Mouse (Mus musculus) midbrain, embryonic 13.5 days (tissue): ENCODE results near the gene Psap. TPM values are rescaled to one million over a fixed set of nuclear protein-coding genes. Genes with fewer than 3 reads are reported as not detected.

Source experiments
- ATAC-seq: fragments of 200-750 bp; cut with Nextera tagmentation; 2 replicates; pipeline ENCODE4 v1.8.0; 2017; ENCODE audit warnings: mild to moderate bottlenecking, moderate TSS enrichment, moderate library complexity
- H3K27ac ChIP-seq: fragments of 300-500 bp; sonication (generic); 2 replicates; pipeline ENCODE4 v1.5.1; 2015; ENCODE audit warnings: inconsistent platforms, mild to moderate bottlenecking, moderate library complexity
- H3K27me3 ChIP-seq: fragments of 300-500 bp; sonication (generic); 2 replicates; pipeline ENCODE4 v1.6.1; 2015; ENCODE audit warnings: mild to moderate bottlenecking, inconsistent platforms
- H3K36me3 ChIP-seq: fragments of 300-500 bp; sonication (generic); 2 replicates; pipeline ENCODE4 v1.6.1; 2015; ENCODE audit warnings: mild to moderate bottlenecking, inconsistent platforms
- H3K4me1 ChIP-seq: fragments of 300-500 bp; sonication (generic); replicated peaks from 2 replicates; pipeline ENCODE4 v1.6.1; 2015; ENCODE audit warnings: inconsistent platforms
- H3K4me2 ChIP-seq: fragments of 300-500 bp; sonication (generic); replicated peaks from 2 replicates; pipeline ENCODE4 v1.6.1; 2015; ENCODE audit warnings: moderate library complexity, mild to moderate bottlenecking, inconsistent platforms
- H3K4me3 ChIP-seq: fragments of 300-500 bp; sonication (generic); replicated peaks from 2 replicates; pipeline ENCODE4 v1.5.1; 2015; ENCODE audit warnings: mild to moderate bottlenecking, inconsistent platforms
- H3K9ac ChIP-seq: fragments of 300-500 bp; sonication (generic); replicated peaks from 2 replicates; pipeline ENCODE4 v1.6.1; 2015; ENCODE audit warnings: mild to moderate bottlenecking, inconsistent platforms
- H3K9me3 ChIP-seq: fragments of 300-500 bp; sonication (generic); 2 replicates; pipeline ENCODE4 v1.6.1; 2016; ENCODE audit warnings: mild to moderate bottlenecking, inconsistent platforms
- WGBS: fragments of 180-500 bp; shearing (Covaris S2); methylation state at CpG from one replicate; pipeline ENCODE4 v1.1.7; 2015; 5-methylcytosine and 5-hydroxymethylcytosine counted together
- polyA plus RNA-seq: library from polyadenylated mRNA; unstranded; fragments of >200 nt; fragmentation: Nextera tagmentation; extraction: Ambion mirVana; gene quantifications from 2 replicates; pipeline ENCODE4 v1.2.1, GENCODE M21; 2015

The Psap gene
- polyA plus RNA-seq, 1 experiment from 2014 or later, result 154 TPM

- no peaks in the 10 kb centered on the region for H3K36me3 ChIP-seq
- WGBS, result 31% methylated on average over 7 of the region's 7 CpGs
- H3K4me3 ChIP-seq, result no peak overlapping the region
- no peak overlapping the region for H3K4me2 ChIP-seq
- H3K27me3 ChIP-seq, result peaks cover 9% of the 10 kb centered on the region
- no peaks in the 10 kb centered on the region for H3K9me3 ChIP-seq
- H3K9ac ChIP-seq, result no peak overlapping the region
- peak overlapping the region; percentile 26; the same call in 1 of the 2 replicates for H3K27ac ChIP-seq
- ATAC-seq, result peak; percentile 27; the same call in 1 of the 2 replicates
- H3K4me1 ChIP-seq, result peaks cover 27% of the 10 kb centered on the region
These were observed 74.5 kb downstream of the Psap start for GRCm38 (mm10) chr10:60351761-60352455.

Other genes starting within 250 kb of the Psap start
- 51.8 TPM in 2 replicates for gene Spock2, start 171.4 kb upstream of the Psap start, polyA plus RNA-seq
- 1.3 and 1.7 TPM in 2 replicates for gene Chst3, start 58.4 kb upstream of the Psap start, polyA plus RNA-seq
- 1.6 and 1.7 TPM in 2 replicates for gene Vsir, start 69.2 kb downstream of the Psap start, polyA plus RNA-seq
- 4.9 and 7.9 TPM in 2 replicates for gene Gm17455, start 122.1 kb downstream of the Psap start, polyA plus RNA-seq